Comparison of ENCODE assay signal across 12 mouse cellular contexts in genomic region chr6:50766442-50766915, GRCm38 (mm10).
A peak's percentile ranks its signal among the peaks of the same experiment; 100 is the strongest.
DNase-seq lines count a peak whose midpoint lies in the region; ATAC-seq lines count a peak whose summit lies in the region.
"Had no signal": no experiment of that assay in that cellular context is flagged by ENCODE, and none has a peak within 500 bp of the region (broad histone marks: within the 10 kb centered on the region; RNA-seq: fewer than 3 reads in every experiment).

No protein-coding gene starts in this region.

- no peaks in the 10 kb centered on the region for H3K9me3 ChIP-seq in heart, embryonic 11.5 days (replicated peaks; ENCODE audit: control insufficient read depth, low read length)
- H3K9me3 ChIP-seq in liver, embryonic 12.5 days (replicated peaks) = no peaks in the 10 kb centered on the region
- H3K9me3 ChIP-seq in hindbrain, embryonic 13.5 days = no peaks in the 10 kb centered on the region

- H3K9ac ChIP-seq in heart, embryonic 11.5 days (ENCODE audit: low read depth, low read length) = 0 out of 2 replicates have a peak overlapping the region, but pooled peaks have one; percentile 2
- H3K9ac ChIP-seq in liver, embryonic 12.5 days = no peak overlapping the region
- no peak overlapping the region for H3K9ac ChIP-seq in hindbrain, embryonic 13.5 days

- DNase-seq in heart, adult 9 months (ENCODE audit: low spot score in 2 of 2) = no peak
- DNase-seq in liver = peak; percentile 16
- DNase-seq in lung, postnatal 36 days = peak; percentile 64
- DNase-seq in left cerebral cortex, adult 11 months (ENCODE audit: low spot score) = no peak
- no peak for DNase-seq in B cell, adult 2 months
- DNase-seq: adrenal gland, adult 8-10 months; cerebellum, adult 11 months; heart, adult 18-20 months; retina, postnatal 1 day had no signal

- no peaks in the 10 kb centered on the region for H3K27me3 ChIP-seq in heart, embryonic 11.5 days (ENCODE audit: control insufficient read depth, insufficient read depth, low read length)
- no peaks in the 10 kb centered on the region for H3K27me3 ChIP-seq in liver, embryonic 12.5 days (replicated peaks)
- H3K27me3 ChIP-seq in hindbrain, embryonic 13.5 days = no peaks in the 10 kb centered on the region

- ATAC-seq in heart, embryonic 11.5 days (replicated peaks; ENCODE audit: insufficient number of reproducible peaks, low FRiP score, low TSS enrichment) = no peak
- no peak for ATAC-seq in liver, embryonic 12.5 days
- ATAC-seq in hindbrain, embryonic 13.5 days (ENCODE audit: low FRiP score) = 0 out of 2 replicates have a peak, but pooled peaks have one; percentile 43

- H3K4me1 ChIP-seq in heart, embryonic 11.5 days (ENCODE audit: control insufficient read depth, insufficient read depth, low read length) = no peaks in the 10 kb centered on the region
- no peaks in the 10 kb centered on the region for H3K4me1 ChIP-seq in liver, embryonic 12.5 days
- H3K4me1 ChIP-seq in hindbrain, embryonic 13.5 days (replicated peaks) = peaks cover 13% of the 10 kb centered on the region

- H3K36me3 ChIP-seq in heart, embryonic 11.5 days (ENCODE audit: control insufficient read depth, insufficient read depth, low read length) = no peaks in the 10 kb centered on the region
- H3K36me3 ChIP-seq in liver, embryonic 12.5 days = no peaks in the 10 kb centered on the region
- H3K36me3 ChIP-seq in hindbrain, embryonic 13.5 days = no peaks in the 10 kb centered on the region

- 53% methylated on average over 14 of the region's 14 CpGs for WGBS in heart, embryonic 11.5 days (ENCODE audit: insufficient replicate concordance)
- WGBS in liver, embryonic 12.5 days (ENCODE audit: insufficient replicate concordance) = 53% methylated on average over 14 of the region's 14 CpGs
- WGBS in hindbrain, embryonic 13.5 days = 32% methylated on average over 14 of the region's 14 CpGs

- H3K27ac ChIP-seq in heart, embryonic 11.5 days (ENCODE audit: low read depth, low read length) = no peak overlapping the region
- H3K27ac ChIP-seq in liver, embryonic 12.5 days = no peak overlapping the region
- peak overlapping the region; percentile 78 for H3K27ac ChIP-seq in hindbrain, embryonic 13.5 days

- H3K4me3 ChIP-seq in heart, embryonic 11.5 days (ENCODE audit: low read depth, low read length) = no peak overlapping the region
- H3K4me3 ChIP-seq in liver, embryonic 12.5 days = no peak overlapping the region
- no peak overlapping the region for H3K4me3 ChIP-seq in hindbrain, embryonic 13.5 days

- peak overlapping the region; percentile 44 for H3K4me2 ChIP-seq in heart, embryonic 11.5 days
- H3K4me2 ChIP-seq in liver, embryonic 12.5 days = no peak overlapping the region
- peak overlapping the region; percentile 23 for H3K4me2 ChIP-seq in hindbrain, embryonic 13.5 days

Comparison
In these comparisons a context has a peak if more than half of its experiments do, and no peak if none do; other contexts are left out.
1. DNase-seq: peak in liver (single experiment) and lung, postnatal 36 days (single experiment); none in heart, adult 9 months (0 of 2), left cerebral cortex, adult 11 months (single experiment) and B cell, adult 2 months (0 of 2).